Mouse (Mus musculus) macrophage (primary cell): ENCODE results near the gene Mfsd5. TPM values are rescaled to one million over a fixed set of nuclear protein-coding genes. Genes with fewer than 3 reads are reported as not detected.

Experiments
- H3K27ac ChIP-seq: fragments of 350-480 bp; formaldehyde crosslinking; 2 replicates; pipeline ENCODE4 v1.9.0; 2021
- H3K36me3 ChIP-seq: fragments of 350-480 bp; formaldehyde crosslinking; 2 replicates; pipeline ENCODE4 v1.9.0; 2021; ENCODE audit errors: inconsistent target
- H3K4me3 ChIP-seq: fragments of 350-480 bp; formaldehyde crosslinking; 2 replicates; pipeline ENCODE4 v1.9.0; 2021; ENCODE audit errors: inconsistent target
- H3K79me2 ChIP-seq: fragments of 350-480 bp; formaldehyde crosslinking; 2 replicates; pipeline ENCODE4 v1.9.0; 2021; ENCODE audit errors: inconsistent target
- WGBS: methylation state at CpG from one replicate; pipeline ENCODE4 v1.1.7; 2026; ENCODE audit warnings: inconsistent platforms; ENCODE audit not compliant: missing documents; 5-methylcytosine and 5-hydroxymethylcytosine counted together
- polyA plus RNA-seq: library from polyadenylated mRNA; stranded (reverse); fragments of 250-400 nt; gene quantifications from 3 replicates; pipeline ENCODE4 v1.2.4, GENCODE M21; 2018; ENCODE audit warnings: inconsistent platforms

The Mfsd5 gene
- polyA plus RNA-seq, 1 experiment from 2014 or later: 49.9 TPM

- WGBS: 61% methylated on average over 3 of the region's 3 CpGs
- H3K36me3 ChIP-seq: peaks cover 10% of the 10 kb centered on the region; the same call in 1 of the 2 replicates
- no peak overlapping the region for H3K4me3 ChIP-seq
- peaks cover 27% of the 10 kb centered on the region for H3K79me2 ChIP-seq
- no peak overlapping the region for H3K27ac ChIP-seq
Observed at GRCm38 (mm10) chr15:102283648-102284047, 4.4 kb downstream of the Mfsd5 start.

GRCm38 (mm10) chr15:102287395-102287794 lies 8.1 kb downstream of the Mfsd5 start:
- H3K4me3 ChIP-seq: no peak overlapping the region
- H3K27ac ChIP-seq: no peak overlapping the region
- no peaks in the 10 kb centered on the region for H3K36me3 ChIP-seq
- no peaks in the 10 kb centered on the region for H3K79me2 ChIP-seq

GRCm38 (mm10) chr15:102295633-102296367 lies 16.5 kb downstream of the Mfsd5 start, which contains the start of gene Espl1:
Gene Espl1 (plus strand): TSS chr15:102296266.
- Histone ChIP-seq H3K36me3 (no peaks in the 10 kb centered on the region), H3K4me3 (peak within 1 kb of the TSS; percentile 72), H3K27ac (peak within 1 kb of the TSS; percentile 37), H3K79me2 (peaks cover 22% of the 10 kb centered on the region)
- 6% methylated on average over 25 of the region's 25 CpGs for WGBS

- Histone ChIP-seq H3K27ac (peak overlapping the region; percentile 37), H3K4me3 (peak overlapping the region; percentile 72), H3K79me2 (peaks cover 22% of the 10 kb centered on the region), H3K36me3 (no peaks in the 10 kb centered on the region)
- 8% methylated on average over 24 of the region's 24 CpGs for WGBS
Observed at GRCm38 (mm10) chr15:102296368-102297006, 17.2 kb downstream of the Mfsd5 start.

GRCm38 (mm10) chr15:102302542-102302941 lies 23.3 kb downstream of the Mfsd5 start:
- no peaks in the 10 kb centered on the region for H3K36me3 ChIP-seq
- no peak overlapping the region for H3K27ac ChIP-seq
- WGBS: 90% methylated on average over 2 of the region's 6 CpGs
- peaks cover 11% of the 10 kb centered on the region for H3K79me2 ChIP-seq
- no peak overlapping the region for H3K4me3 ChIP-seq

- H3K27ac ChIP-seq: no peak overlapping the region
- no peaks in the 10 kb centered on the region for H3K36me3 ChIP-seq
- WGBS: 97% methylated on average over 9 of the region's 9 CpGs
Observed at GRCm38 (mm10) chr15:102308717-102309116, 29.5 kb downstream of the Mfsd5 start.

GRCm38 (mm10) chr15:102310074-102310845 lies 31.0 kb downstream of the Mfsd5 start:
- no peak overlapping the region for H3K27ac ChIP-seq

More at GRCm38 (mm10) chr15:102308717-102309116, 29.5 kb downstream of the Mfsd5 start:
- no peak overlapping the region for H3K4me3 ChIP-seq
- no peaks in the 10 kb centered on the region for H3K79me2 ChIP-seq

GRCm38 (mm10) chr15:102311489-102311888 lies 32.2 kb downstream of the Mfsd5 start:
- Histone ChIP-seq H3K79me2 (no peaks in the 10 kb centered on the region), H3K36me3 (no peaks in the 10 kb centered on the region), H3K27ac (peak overlapping the region; percentile 33), H3K4me3 (no peak overlapping the region)

More at GRCm38 (mm10) chr15:102310074-102310845, 31.0 kb downstream of the Mfsd5 start:
- Histone ChIP-seq H3K4me3 (no peak overlapping the region), H3K36me3 (no peaks in the 10 kb centered on the region), H3K79me2 (no peaks in the 10 kb centered on the region)
- 98% methylated on average over 10 of the region's 10 CpGs for WGBS

- Histone ChIP-seq H3K79me2 (no peaks in the 10 kb centered on the region), H3K36me3 (no peaks in the 10 kb centered on the region), H3K27ac (peak overlapping the region; percentile 35), H3K4me3 (no peak overlapping the region)
- 80% methylated on average over 8 of the region's 8 CpGs for WGBS
Observed at GRCm38 (mm10) chr15:102315292-102315691, 36.0 kb downstream of the Mfsd5 start.

- Histone ChIP-seq H3K27ac (peak overlapping the region; percentile 35), H3K36me3 (no peaks in the 10 kb centered on the region), H3K79me2 (no peaks in the 10 kb centered on the region), H3K4me3 (no peak overlapping the region)
- 86% methylated on average over 6 of the region's 6 CpGs for WGBS
Observed at GRCm38 (mm10) chr15:102316263-102316662, 37.0 kb downstream of the Mfsd5 start.

GRCm38 (mm10) chr15:102324654-102325473 lies 45.6 kb downstream of the Mfsd5 start:
- WGBS: 83% methylated on average over 12 of the region's 12 CpGs
- H3K4me3 ChIP-seq: no peak overlapping the region
- H3K27ac ChIP-seq: no peak overlapping the region
- peaks cover 21% of the 10 kb centered on the region for H3K79me2 ChIP-seq
- H3K36me3 ChIP-seq: peaks cover 8% of the 10 kb centered on the region; the same call in 1 of the 2 replicates

- Histone ChIP-seq H3K27ac (peak within 1 kb of the TSS; percentile 72), H3K4me3 (peak within 1 kb of the TSS; percentile 96), H3K79me2 (peaks cover 21% of the 10 kb centered on the region), H3K36me3 (peaks cover 13% of the 10 kb centered on the region; the same call in 1 of the 2 replicates)
- under 1% methylated on average over 30 of the region's 40 CpGs for WGBS
Observed at GRCm38 (mm10) chr15:102326022-102326576, 46.8 kb downstream of the Mfsd5 start, which contains the start of gene Pfdn5. Gene Pfdn5 (plus strand): TSS chr15:102326116.

- H3K4me3 ChIP-seq: peak overlapping the region; percentile 96
Observed at GRCm38 (mm10) chr15:102326892-102327291, 47.6 kb downstream of the Mfsd5 start.

More at GRCm38 (mm10) chr15:102326892-102327291, 47.6 kb downstream of the Mfsd5 start:
- peak overlapping the region; percentile 72; the same call in 1 of the 2 replicates for H3K27ac ChIP-seq
- 41% methylated on average over 7 of the region's 8 CpGs for WGBS
- H3K36me3 ChIP-seq: peaks cover 13% of the 10 kb centered on the region; the same call in 1 of the 2 replicates
- H3K79me2 ChIP-seq: peaks cover 24% of the 10 kb centered on the region
